Mouse (Mus musculus) bone marrow macrophage, adult 2 months (primary cell): ENCODE measurements at regions not wholly inside any gene's neighbourhood (a gene's known extent, or its start where the extent isn't known, plus 50 kb on each side); places are given as distances from the start of the nearest gene placed in this dataset.

Experiments
- H3K27ac ChIP-seq: 2 replicates; pipeline ENCODE4 v1.5.1; 2012; ENCODE audit warnings: low read depth, low read length; ENCODE audit not compliant: insufficient read depth
- H3K4me1 ChIP-seq: 2 replicates; pipeline ENCODE4 v1.6.1; 2012; ENCODE audit warnings: low read length; ENCODE audit not compliant: control insufficient read depth, insufficient read depth
- H3K4me3 ChIP-seq: 2 replicates; pipeline ENCODE4 v1.5.1; 2012; ENCODE audit warnings: mild to moderate bottlenecking, low read length, moderate library complexity; ENCODE audit not compliant: insufficient read depth
- CTCF ChIP-seq: IDR thresholded peaks from 2 replicates; pipeline ENCODE4 v1.5.1; 2012; ENCODE audit warnings: low read depth, mild to moderate bottlenecking, low read length, moderate library complexity
- POLR2A ChIP-seq: IDR thresholded peaks from 2 replicates; pipeline ENCODE4 v1.6.1; 2012; ENCODE audit warnings: mild to moderate bottlenecking, low read depth, low read length, borderline replicate concordance

GRCm38 (mm10) chr13:71303956-71304355 lies 462.3 kb upstream of the Adamts16 start:
- no peak for TF ChIP-seq CTCF
- no peak for TF ChIP-seq POLR2A
- Histone ChIP-seq H3K4me1 (no peaks in the 10 kb centered on the region), H3K27ac (no peak overlapping the region), H3K4me3 (no peak overlapping the region)

GRCm38 (mm10) chr13:71275991-71276390 lies 434.4 kb upstream of the Adamts16 start:
- Histone ChIP-seq H3K4me1 (no peaks in the 10 kb centered on the region), H3K4me3 (no peak overlapping the region), H3K27ac (no peak overlapping the region)
- no peak for TF ChIP-seq POLR2A
- no peak for TF ChIP-seq CTCF

- TF ChIP-seq CTCF (no peak), POLR2A (no peak)
- H3K4me3 ChIP-seq: no peak overlapping the region
- H3K4me1 ChIP-seq: no peaks in the 10 kb centered on the region
- no peak overlapping the region for H3K27ac ChIP-seq
These were observed 432.5 kb upstream of the Adamts16 start for GRCm38 (mm10) chr13:71274139-71274538.

GRCm38 (mm10) chr13:71273485-71273884 lies 431.9 kb upstream of the Adamts16 start:
- TF ChIP-seq POLR2A (no peak), CTCF (no peak)
- Histone ChIP-seq H3K4me3 (no peak overlapping the region), H3K27ac (no peak overlapping the region), H3K4me1 (no peaks in the 10 kb centered on the region)

GRCm38 (mm10) chr13:71273067-71273466 lies 431.5 kb upstream of the Adamts16 start:
- no peaks in the 10 kb centered on the region for H3K4me1 ChIP-seq
- H3K27ac ChIP-seq: no peak overlapping the region
- H3K4me3 ChIP-seq: no peak overlapping the region
- no peak for TF ChIP-seq POLR2A
- no peak for TF ChIP-seq CTCF

GRCm38 (mm10) chr13:71272431-71272830 lies 430.8 kb upstream of the Adamts16 start:
- TF ChIP-seq POLR2A: no peak
- TF ChIP-seq CTCF: no peak

GRCm38 (mm10) chr13:71271727-71272418 lies 430.3 kb upstream of the Adamts16 start:
- no peak overlapping the region for H3K4me3 ChIP-seq
- no peak overlapping the region for H3K27ac ChIP-seq
- no peaks in the 10 kb centered on the region for H3K4me1 ChIP-seq
- no peak for TF ChIP-seq POLR2A
- TF ChIP-seq CTCF: no peak

More at GRCm38 (mm10) chr13:71272431-71272830, 430.8 kb upstream of the Adamts16 start:
- Histone ChIP-seq H3K27ac (no peak overlapping the region), H3K4me3 (no peak overlapping the region), H3K4me1 (no peaks in the 10 kb centered on the region)

GRCm38 (mm10) chr13:71270370-71270769 lies 428.8 kb upstream of the Adamts16 start:
- Histone ChIP-seq H3K27ac (no peak overlapping the region), H3K4me3 (no peak overlapping the region), H3K4me1 (no peaks in the 10 kb centered on the region)
- TF ChIP-seq CTCF (no peak), POLR2A (no peak)

GRCm38 (mm10) chr13:71269496-71269895 lies 427.9 kb upstream of the Adamts16 start:
- H3K4me1 ChIP-seq: no peaks in the 10 kb centered on the region
- no peak for TF ChIP-seq CTCF
- no peak for TF ChIP-seq POLR2A
- H3K27ac ChIP-seq: no peak overlapping the region
- no peak overlapping the region for H3K4me3 ChIP-seq

GRCm38 (mm10) chr13:71263315-71263878 lies 421.8 kb upstream of the Adamts16 start:
- no peak for TF ChIP-seq CTCF
- no peak for TF ChIP-seq POLR2A
- Histone ChIP-seq H3K4me3 (no peak overlapping the region), H3K4me1 (no peaks in the 10 kb centered on the region), H3K27ac (no peak overlapping the region)
